Mouse (Mus musculus) layer of hippocampus, adult 2 months (tissue): Measurements from ENCODE around the gene 4931440F15Rik. TPM values are rescaled to one million over a fixed set of nuclear protein-coding genes. Genes with fewer than 3 reads are reported as not detected.

ENCODE experiments used
- DNase-seq, 2 experiments: peaks; one replicate each; pipeline ENCODE4 v3.0.0; 2022; ENCODE audit warnings: low spot score in 2 of 2
- H3K27ac ChIP-seq: fragments of 200-600 bp; 2 replicates; pipeline ENCODE4 v1.8.1; 2022
- H3K4me3 ChIP-seq: fragments of 200-600 bp; 2 replicates; pipeline ENCODE4 v1.8.1; 2022; ENCODE audit warnings: mild to moderate bottlenecking
- CTCF ChIP-seq: fragments of 200-600 bp; conservative IDR thresholded peaks from 2 replicates; pipeline ENCODE4 v1.8.1; 2022; ENCODE audit warnings: antibody characterized with exemption, mild to moderate bottlenecking, moderate library complexity
- total RNA-seq, 2 experiments: library from RNA; stranded (reverse); gene quantifications; 2 replicates each; pipeline ENCODE4 v1.2.3; 2021

Gene 4931440F15Rik
- total RNA-seq, 2 experiments from 2014 or later, result 2.4 to 3.1 TPM

- no peak for TF ChIP-seq CTCF
- Histone ChIP-seq H3K27ac (peak overlapping the region; percentile 98), H3K4me3 (no peak overlapping the region)
- peak; percentile 86 to 92 for DNase-seq
These were observed 36.4 kb downstream of the 4931440F15Rik start for GRCm38 (mm10) chr11:29788921-29789638.

DNA sequence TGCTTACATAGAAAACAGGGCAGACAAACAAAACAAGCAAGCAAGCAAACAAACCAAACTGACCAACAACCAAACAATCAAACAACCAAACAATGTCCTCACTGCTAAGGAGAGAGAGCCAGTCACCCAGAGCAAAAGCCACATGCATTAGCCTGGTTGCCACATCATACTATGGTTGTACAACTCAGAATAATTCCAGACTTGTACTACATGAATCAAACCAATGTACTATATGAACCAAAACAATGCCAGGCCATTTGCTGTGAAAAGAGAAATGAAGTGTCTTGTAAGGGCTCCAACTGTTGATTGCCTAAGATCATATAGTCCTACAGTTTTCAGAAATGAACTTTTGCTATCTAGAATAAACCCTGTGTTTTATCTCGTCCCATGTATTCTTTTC, 37.0 kb downstream of the 4931440F15Rik start:
- no peak for TF ChIP-seq CTCF
- Histone ChIP-seq H3K4me3 (no peak overlapping the region), H3K27ac (peak overlapping the region; percentile 98)
- DNase-seq, result no peak

GRCm38 (mm10) chr11:29787473-29787872, 38.0 kb downstream of the 4931440F15Rik start:
- no peak for TF ChIP-seq CTCF
- peak overlapping the region; percentile 98 for H3K27ac ChIP-seq
- DNase-seq, result no peak
- no peak overlapping the region for H3K4me3 ChIP-seq

DNA sequence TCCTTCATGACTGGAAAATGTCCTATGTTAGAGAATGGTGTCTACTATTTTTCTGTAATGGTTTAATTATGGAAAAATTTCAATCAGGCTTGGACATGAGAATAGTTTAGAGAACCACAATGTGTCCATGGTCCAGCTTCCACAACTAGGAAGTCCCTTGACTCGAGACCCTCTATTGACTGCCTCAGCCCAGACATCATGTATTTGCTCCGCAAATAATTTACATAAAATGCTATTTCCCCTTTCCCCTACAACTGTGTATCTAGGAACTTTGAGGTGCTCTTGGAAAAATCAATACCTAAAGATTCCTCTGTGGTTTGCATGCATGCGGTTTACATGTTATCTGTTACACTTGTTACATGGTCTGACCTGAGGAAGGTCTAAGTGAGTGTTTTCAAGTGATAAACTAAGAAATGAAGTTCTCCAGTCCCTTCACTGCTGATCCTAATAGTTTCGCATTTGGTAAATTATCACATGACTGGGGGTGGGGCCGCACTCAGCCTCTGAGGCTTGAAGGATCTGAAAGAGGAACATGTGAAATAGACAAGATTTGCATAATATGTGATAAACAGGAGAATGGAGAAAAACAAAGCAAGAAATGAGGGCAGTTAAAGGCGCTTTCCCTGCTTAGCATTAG, 38.8 kb downstream of the 4931440F15Rik start:
- TF ChIP-seq CTCF, result no peak
- H3K4me3 ChIP-seq, result no peak overlapping the region
- peak overlapping the region; percentile 98 for H3K27ac ChIP-seq
- no peak for DNase-seq

- Histone ChIP-seq H3K4me3 (no peak overlapping the region), H3K27ac (0 out of 2 replicates have a peak overlapping the region, but pooled peaks have one; percentile 3)
- no peak for TF ChIP-seq CTCF
- no peak for DNase-seq
These were observed 46.0 kb downstream of the 4931440F15Rik start for GRCm38 (mm10) chr11:29779409-29780026.

DNA sequence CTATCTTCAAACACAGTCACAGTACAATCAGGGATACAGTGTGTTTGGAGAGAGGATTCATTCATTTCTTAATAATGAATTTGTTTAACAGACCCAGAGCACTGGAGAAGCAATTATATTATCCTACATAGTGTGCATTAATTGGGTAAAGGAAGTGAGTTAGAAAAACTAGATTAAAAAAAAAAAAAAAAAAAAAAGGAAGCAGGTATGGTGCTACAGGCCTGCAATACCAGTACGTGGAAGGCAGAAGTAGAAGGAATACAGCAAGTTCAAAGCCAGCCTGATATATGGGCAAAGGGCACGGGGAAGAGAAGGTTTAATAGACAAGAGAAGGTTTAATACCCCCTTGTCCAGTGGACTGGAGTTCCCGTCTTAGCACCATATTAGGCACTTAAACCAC, 46.5 kb downstream of the 4931440F15Rik start:
- no peak for TF ChIP-seq CTCF
- no peak overlapping the region for H3K4me3 ChIP-seq
- H3K27ac ChIP-seq, result no peak overlapping the region
- DNase-seq, result no peak

DNA sequence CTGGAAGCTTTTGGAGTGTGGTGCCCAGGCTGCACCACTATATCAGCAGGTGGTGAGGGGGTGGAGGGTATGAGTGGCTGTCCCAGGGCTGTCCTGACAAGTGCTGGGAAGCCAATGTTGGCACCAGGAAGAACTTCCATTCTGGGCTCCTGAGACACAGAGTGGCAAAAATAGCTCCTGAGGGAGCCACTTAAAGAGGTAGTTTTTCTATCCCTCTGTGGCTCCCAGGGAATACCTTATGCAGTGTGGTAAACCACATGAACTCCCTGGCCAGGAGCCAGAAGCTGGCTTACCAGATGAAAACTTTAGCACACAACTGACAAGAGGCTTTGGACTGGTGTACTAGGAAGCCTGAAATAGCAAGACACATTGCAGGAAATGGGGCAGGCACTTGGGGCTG, 47.5 kb downstream of the 4931440F15Rik start:
- H3K27ac ChIP-seq, result peak overlapping the region; percentile 64; the same call in 1 of the 2 replicates
- peak; percentile 63 to 69 for DNase-seq

GRCm38 (mm10) chr11:29774760-29775159, 50.7 kb downstream of the 4931440F15Rik start:
- no peak overlapping the region for H3K4me3 ChIP-seq
- peak overlapping the region; percentile 91 for H3K27ac ChIP-seq
- DNase-seq, result no peak
- no peak for TF ChIP-seq CTCF

More for the DNA sequence above, 47.5 kb downstream of the 4931440F15Rik start:
- no peak for TF ChIP-seq CTCF
- no peak overlapping the region for H3K4me3 ChIP-seq

- TF ChIP-seq CTCF, result no peak
- H3K4me3 ChIP-seq, result no peak overlapping the region
- peak overlapping the region; percentile 91 for H3K27ac ChIP-seq
- peak; percentile 41 to 57 for DNase-seq
These were observed 51.2 kb downstream of the 4931440F15Rik start for GRCm38 (mm10) chr11:29774296-29774695.

Other genes with a start within 250 kb of the 4931440F15Rik start
- 100 to 1,000 TPM; 456 to 473 TPM for gene Rtn4, start 132.7 kb downstream of the 4931440F15Rik start, total RNA-seq
- gene Eml6, start 200.4 kb upstream of the 4931440F15Rik start, total RNA-seq, result 10 to 100 TPM; 30.6 to 32.6 TPM